Mouse (Mus musculus) MEL (cell line): ENCODE measurements around the gene Ola1. TPM values are rescaled to one million over a fixed set of nuclear protein-coding genes. Genes with fewer than 3 reads are reported as not detected.
A peak's percentile ranks its signal among the peaks of the same experiment; 100 is the strongest.

Experiments used
- DNase-seq: peaks from one replicate; pipeline ENCODE4 v3.0.0; 2011; ENCODE audit warnings: low read depth, low spot score
- H3K27ac ChIP-seq: 2 replicates; pipeline ENCODE4 v1.5.1; 2012; ENCODE audit warnings: low read depth, mild to moderate bottlenecking, control low read depth, low read length, moderate library complexity; ENCODE audit not compliant: control insufficient read depth
- H3K27me3 ChIP-seq, 2 experiments: fragments of 150-350 bp in 1 of 2; sonication (generic) in 1 of 2; 2 replicates each; pipeline ENCODE4 v1.6.1; 2012; ENCODE audit warnings: low read length in 2 of 2, mild to moderate bottlenecking in 2 of 2, improper control_type of control experiment in 1 of 2, moderate library complexity in 1 of 2; ENCODE audit not compliant: insufficient read depth in 2 of 2, control insufficient read depth in 1 of 2
- H3K36me3 ChIP-seq, 2 experiments: 2 replicates each; pipeline ENCODE4 v1.6.1; 2012 to 2014; ENCODE audit warnings: low read length in 2 of 2, improper control_type of control experiment in 1 of 2, inconsistent platforms in 1 of 2, mild to moderate bottlenecking in 1 of 2; ENCODE audit not compliant: insufficient read depth in 2 of 2, control insufficient read depth in 1 of 2
- H3K4me1 ChIP-seq, 2 experiments: fragments of 150-350 bp in 1 of 2; sonication (generic) in 1 of 2; 2 replicates each; pipeline ENCODE4 v1.6.1; 2012; ENCODE audit warnings: low read length in 2 of 2, improper control_type of control experiment in 1 of 2, mild to moderate bottlenecking in 1 of 2; ENCODE audit not compliant: insufficient read depth in 2 of 2, control insufficient read depth in 1 of 2
- H3K4me3 ChIP-seq, 2 experiments: fragments of 150-350 bp in 1 of 2; sonication (generic) in 1 of 2; 2 replicates each; pipeline ENCODE4 v1.5.1; 2012; ENCODE audit warnings: low read depth in 2 of 2, low read length in 2 of 2, mild to moderate bottlenecking in 2 of 2, moderate library complexity in 2 of 2, control low read depth in 1 of 2, improper control_type of control experiment in 1 of 2; ENCODE audit not compliant: control insufficient read depth in 1 of 2, insufficient read depth in 1 of 2
- H3K79me2 ChIP-seq: 2 replicates; pipeline ENCODE4 v1.6.1; 2012; ENCODE audit warnings: mild to moderate bottlenecking, low read length, moderate library complexity; ENCODE audit not compliant: control insufficient read depth, poor library complexity, insufficient read depth
- H3K9ac ChIP-seq: 2 replicates; pipeline ENCODE4 v1.6.1; 2012; ENCODE audit warnings: low read depth, mild to moderate bottlenecking, control low read depth, low read length, moderate library complexity; ENCODE audit not compliant: control insufficient read depth, poor library complexity, severe bottlenecking
- H3K9me3 ChIP-seq: fragments of 150-350 bp; sonication (generic); replicated peaks from 2 replicates; pipeline ENCODE4 v1.6.1; 2012; ENCODE audit warnings: mild to moderate bottlenecking, low read length, improper control_type of control experiment, moderate library complexity; ENCODE audit not compliant: insufficient read depth
- BHLHE40 ChIP-seq: IDR thresholded peaks from 2 replicates; pipeline ENCODE4 v1.6.1; 2012; ENCODE audit warnings: low read depth, mild to moderate bottlenecking, inconsistent platforms, low read length, improper control_type of control experiment, borderline replicate concordance
- CHD2 ChIP-seq: IDR thresholded peaks from 2 replicates; pipeline ENCODE4 v1.6.1; 2011; ENCODE audit warnings: low read length, improper control_type of control experiment
- EP300 ChIP-seq, 2 experiments: IDR thresholded peaks; 2 replicates each; pipeline ENCODE4 v1.6.1; 2011; ENCODE audit warnings: improper control_type of control experiment in 2 of 2, low read length in 2 of 2, low read depth in 1 of 2, mild to moderate bottlenecking in 1 of 2
- ETS1 ChIP-seq: IDR thresholded peaks from 2 replicates; pipeline ENCODE4 v1.6.1; 2012; ENCODE audit warnings: low read depth, mild to moderate bottlenecking, inconsistent platforms, low read length, improper control_type of control experiment, moderate library complexity
- GATA1 ChIP-seq: IDR thresholded peaks from 2 replicates; pipeline ENCODE4 v1.6.1; 2011; ENCODE audit warnings: low read depth, low read length, improper control_type of control experiment
- KAT2A ChIP-seq: conservative IDR thresholded peaks from 2 replicates; pipeline ENCODE4 v1.6.1; 2012; ENCODE audit warnings: low read depth, low read length, improper control_type of control experiment, inconsistent platforms
- MAX ChIP-seq: IDR thresholded peaks from 2 replicates; pipeline ENCODE4 v1.6.1; 2011; ENCODE audit warnings: low read length, improper control_type of control experiment
- MXI1 ChIP-seq: IDR thresholded peaks from 2 replicates; pipeline ENCODE4 v1.6.1; 2011; ENCODE audit warnings: mild to moderate bottlenecking, low read depth, low read length, improper control_type of control experiment
- MYC ChIP-seq: IDR thresholded peaks from 2 replicates; pipeline ENCODE4 v1.6.1; 2011; ENCODE audit warnings: low read depth, mild to moderate bottlenecking, low read length, improper control_type of control experiment, moderate library complexity
- NELFE ChIP-seq: IDR thresholded peaks from 2 replicates; pipeline ENCODE4 v1.6.1; 2011; ENCODE audit warnings: low read depth, low read length, improper control_type of control experiment
- POLR2AphosphoS2 ChIP-seq: IDR thresholded peaks from 2 replicates; pipeline ENCODE4 v1.6.1; 2011; ENCODE audit warnings: low read length, improper control_type of control experiment
- RAD21 ChIP-seq: IDR thresholded peaks from 2 replicates; pipeline ENCODE4 v1.6.1; 2011; ENCODE audit warnings: mild to moderate bottlenecking, low read depth, low read length, improper control_type of control experiment
- RCOR1 ChIP-seq: IDR thresholded peaks from 2 replicates; pipeline ENCODE4 v1.6.1; 2012; ENCODE audit warnings: low read depth, mild to moderate bottlenecking, inconsistent platforms, low read length, improper control_type of control experiment
- SIN3A ChIP-seq: IDR thresholded peaks from 2 replicates; pipeline ENCODE4 v1.6.1; 2012; ENCODE audit warnings: low read length, improper control_type of control experiment, inconsistent platforms
- TAL1 ChIP-seq: IDR thresholded peaks from 2 replicates; pipeline ENCODE4 v1.6.1; 2012; ENCODE audit warnings: mild to moderate bottlenecking, inconsistent platforms, low read length, moderate library complexity, mixed read lengths
- TCF12 ChIP-seq: IDR thresholded peaks from 2 replicates; pipeline ENCODE4 v1.6.1; 2014; ENCODE audit warnings: low read depth, mild to moderate bottlenecking, inconsistent platforms, low read length, improper control_type of control experiment, moderate library complexity
- polyA plus RNA-seq, 2 experiments: library from polyadenylated mRNA; stranded (reverse) in 1 of 2; unstranded in 1 of 2; fragments of >175 nt in 1 of 2; fragments of >200 nt in 1 of 2; gene quantifications; 2 replicates each; pipeline versions ENCODE4 v1.2.1 to v1.2.4; 2012; ENCODE audit warnings: low replicate concordance in 2 of 2, low read depth in 1 of 2; ENCODE audit not compliant: insufficient read length in 2 of 2, insufficient read depth in 1 of 2, missing spikeins in 1 of 2
- total RNA-seq: library from RNA; depleted of rRNA; stranded (reverse); fragments of 300-350 nt; gene quantifications from 2 replicates; pipeline ENCODE4 v1.2.3, GENCODE M21; 2012

The Ola1 gene
- total and polyA plus RNA-seq, 3 experiments: 69.7 to 86.0 TPM; not detected in 1

- Histone ChIP-seq H3K36me3 (no peaks in the 10 kb centered on the region), H3K4me1 (no peaks in the 10 kb centered on the region; a peak in 1 of 4 replicates), H3K9ac (no peak overlapping the region), H3K9me3 (no peaks in the 10 kb centered on the region), H3K4me3 (no peak overlapping the region), H3K79me2 (no peaks in the 10 kb centered on the region), H3K27me3 (no peaks in the 10 kb centered on the region), H3K27ac (no peak overlapping the region)
- TF ChIP-seq CHD2: no peak
- TF ChIP-seq RCOR1: peak; percentile 49; the same call in 1 of the 2 replicates
- TF ChIP-seq RAD21: no peak
- peak; percentile 74 to 89 for TF ChIP-seq EP300 (IDR thresholded peaks at IDR 0.05; ENCODE audit: low read depth in 1 of 2, low read length in 2 of 2)
- peak; percentile 88 for TF ChIP-seq GATA1
- peak; percentile 60; the same call in 1 of the 2 replicates for TF ChIP-seq MXI1
- TF ChIP-seq TAL1: peak; percentile 91
- peak; percentile 65; the same call in 1 of the 2 replicates for TF ChIP-seq BHLHE40
- peak; percentile 57 for TF ChIP-seq SIN3A
- peak; percentile 81 for TF ChIP-seq ETS1
- TF ChIP-seq TCF12: peak; percentile 96
- TF ChIP-seq NELFE: no peak
- peak; percentile 65; the same call in 1 of the 2 replicates for TF ChIP-seq MYC
- TF ChIP-seq MAX: peak; percentile 25; the same call in 1 of the 2 replicates
- TF ChIP-seq POLR2AphosphoS2: no peak
- DNase-seq: peak; percentile 84
Measured at GRCm38 (mm10) chr2:73093032-73093431, 125.7 kb downstream of the Ola1 start.

GRCm38 (mm10) chr2:73091302-73091701 lies 127.4 kb downstream of the Ola1 start:
- no peak overlapping the region for H3K9ac ChIP-seq
- H3K27ac ChIP-seq: no peak overlapping the region
- no peaks in the 10 kb centered on the region; a peak in 1 of 4 replicates for H3K4me1 ChIP-seq
- no peaks in the 10 kb centered on the region for H3K79me2 ChIP-seq
- H3K27me3 ChIP-seq: no peaks in the 10 kb centered on the region
- DNase-seq: no peak
- H3K9me3 ChIP-seq: no peaks in the 10 kb centered on the region
- TF ChIP-seq TCF12: no peak
- TF ChIP-seq KAT2A: no peak
- TF ChIP-seq RCOR1: no peak
- TF ChIP-seq NELFE: no peak
- H3K4me3 ChIP-seq: no peak overlapping the region
- no peaks in the 10 kb centered on the region for H3K36me3 ChIP-seq
